Comparison of ENCODE assay signal across 14 mouse cellular contexts in the genomic region with DNA sequence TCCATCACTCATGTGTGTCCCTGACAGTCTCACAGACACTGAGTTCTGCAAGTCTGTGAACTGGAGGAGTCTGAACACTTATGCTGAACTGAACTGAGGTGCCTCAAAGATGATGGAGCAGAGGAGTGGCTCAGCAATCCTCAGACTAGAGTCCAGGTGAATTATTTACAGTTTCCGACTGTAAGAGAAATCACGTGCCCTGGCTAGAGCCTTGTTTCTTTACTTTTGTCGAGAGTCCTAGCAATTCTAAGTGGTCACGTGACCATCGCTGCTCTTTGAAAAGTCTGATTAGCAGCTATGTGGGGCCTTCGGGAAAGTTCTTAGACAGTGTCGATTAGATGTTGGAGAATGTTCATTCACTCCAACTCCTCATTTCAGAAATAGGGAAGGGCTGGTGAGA. TPM values are rescaled to one million over a fixed set of nuclear protein-coding genes. Genes with fewer than 3 reads are reported as not detected.
DNase-seq lines count a peak whose midpoint lies in the region; ATAC-seq and TF ChIP-seq lines count a peak whose summit lies in the region.
"Had no signal": no experiment of that assay in that cellular context is flagged by ENCODE, and none has a peak within 500 bp of the region (broad histone marks: within the 10 kb centered on the region; RNA-seq: fewer than 3 reads in every experiment).

No protein-coding gene starts in this region.

- H3K27me3 ChIP-seq in C2C12 (ENCODE audit: control insufficient read depth, insufficient read depth, insufficient read length), result no peaks in the 10 kb centered on the region
- no peaks in the 10 kb centered on the region for H3K27me3 ChIP-seq in embryonic facial prominence, embryonic 12.5 days
- H3K27me3 ChIP-seq in lung, embryonic 16.5 days (ENCODE audit: control insufficient read depth, insufficient read depth, low read depth, low read length), result no peaks in the 10 kb centered on the region

- no peaks in the 10 kb centered on the region for H3K9me3 ChIP-seq in embryonic facial prominence, embryonic 12.5 days
- no peaks in the 10 kb centered on the region for H3K9me3 ChIP-seq in lung, embryonic 16.5 days (ENCODE audit: control insufficient read depth, low read length)

- intact Hi-C loops in left cerebral cortex, adult 2 months (cut with DNase I), result loop anchor here (1.0 kb wide), 1 partner anchor 41 kb away; no protein-coding TSS in a partner anchor

- DNase-seq in kidney, postnatal 14 days, result peak; percentile 83
- no peak for DNase-seq in left cerebral cortex, adult 2 months (ENCODE audit: extremely low spot score in 1 of 2, low spot score in 2 of 2)
- no peak for DNase-seq in cerebellum, adult 11-12 months
- no peak for DNase-seq in cerebellum, adult 9-11 months
- DNase-seq: cerebellum, adult 9-10 months; gastrocnemius, postnatal 25 days; left cerebral cortex, postnatal 4 days had no signal

- no peak overlapping the region for H3K4me3 ChIP-seq in C2C12 (ENCODE audit: insufficient read depth, poor library complexity, severe bottlenecking)
- H3K4me3 ChIP-seq in embryonic facial prominence, embryonic 12.5 days, result no peak overlapping the region
- no peak overlapping the region for H3K4me3 ChIP-seq in lung, embryonic 16.5 days (ENCODE audit: low read length)
- H3K4me3 ChIP-seq in left cerebral cortex, adult 2 months, result no peak overlapping the region

- H3K27ac ChIP-seq in embryonic facial prominence, embryonic 12.5 days, result 0 out of 2 replicates have a peak overlapping the region, but pooled peaks have one; percentile 31
- peak overlapping the region; percentile 87 for H3K27ac ChIP-seq in lung, embryonic 16.5 days (ENCODE audit: low read length)
- H3K27ac ChIP-seq in left cerebral cortex, adult 2 months, result no peak overlapping the region

- no peak overlapping the region for H3K9ac ChIP-seq in embryonic facial prominence, embryonic 12.5 days
- H3K9ac ChIP-seq in lung, embryonic 16.5 days (ENCODE audit: low read length), result no peak overlapping the region

- 78% methylated on average over 7 of the region's 7 CpGs for WGBS in embryonic facial prominence, embryonic 12.5 days
- WGBS in lung, embryonic 16.5 days, result 41% methylated on average over 7 of the region's 7 CpGs

- H3K79me2 ChIP-seq in C2C12 (ENCODE audit: control insufficient read depth, insufficient read depth), result peaks cover 20% of the 10 kb centered on the region

- H3K4me1 ChIP-seq in embryonic facial prominence, embryonic 12.5 days, result peaks cover 28% of the 10 kb centered on the region
- peaks cover 50% of the 10 kb centered on the region for H3K4me1 ChIP-seq in lung, embryonic 16.5 days (replicated peaks; ENCODE audit: control insufficient read depth, insufficient read depth, low read length)

- TF ChIP-seq CTCF in C2C12 (IDR thresholded peaks at IDR 0.05; ENCODE audit: control insufficient read depth, insufficient read depth, insufficient read length), result no peak
- no peak for TF ChIP-seq CTCF in left cerebral cortex, adult 2 months (IDR thresholded peaks at IDR 0.05)

- H3K36me3 ChIP-seq in C2C12 (ENCODE audit: control insufficient read depth, insufficient read depth), result peaks cover 7% of the 10 kb centered on the region
- no peaks in the 10 kb centered on the region for H3K36me3 ChIP-seq in embryonic facial prominence, embryonic 12.5 days
- no peaks in the 10 kb centered on the region for H3K36me3 ChIP-seq in lung, embryonic 16.5 days (ENCODE audit: control insufficient read depth, insufficient read depth, low read length)

- H3ac ChIP-seq in C2C12 (ENCODE audit: control insufficient read depth, insufficient read length, low read depth), result no peak overlapping the region

- no peak for ATAC-seq in embryonic facial prominence, embryonic 12.5 days (ENCODE audit: insufficient number of reproducible peaks, insufficient read depth, low FRiP score, low TSS enrichment)
- peak; percentile 35; the same call in 1 of the 2 replicates for ATAC-seq in lung, embryonic 16.5 days (ENCODE audit: low read depth)
- no peak for ATAC-seq in frontal cortex, adult (ENCODE audit: low TSS enrichment)

- no peak overlapping the region for H3K4me2 ChIP-seq in embryonic facial prominence, embryonic 12.5 days (replicated peaks)
- no peak overlapping the region for H3K4me2 ChIP-seq in lung, embryonic 16.5 days (ENCODE audit: low read depth, low read length)

- H3K79me3 ChIP-seq in C2C12 (ENCODE audit: low read depth), result peaks cover 16% of the 10 kb centered on the region

TF ChIP-seq in C2C12, 6 proteins besides CTCF, POLR2A, EP300 and RAD21:
- TF ChIP-seq FOSL1 (IDR thresholded peaks at IDR 0.05; ENCODE audit: insufficient read depth, low read length, poor library complexity, severe bottlenecking) (no peak), CEBPB (IDR thresholded peaks at IDR 0.05; ENCODE audit: low read depth) (no peak), USF1 (IDR thresholded peaks at IDR 0.05; ENCODE audit: low read depth) (peak; percentile 24), MYOG (IDR thresholded peaks at IDR 0.05; ENCODE audit: control insufficient read depth, extremely low read depth, insufficient read length) (no peak)

RNA-seq across cellular contexts. Expression of a gene that starts 1.2 kb away (rescaled TPM):
- 49.6 TPM for polyA plus RNA-seq in C2C12 (2012; fragmentation: generic; extraction: Trizol)
- 65.4 and 66.8 TPM in 2 replicates for polyA plus RNA-seq in embryonic facial prominence, embryonic 12.5 days (2016; fragmentation: Nextera tagmentation; extraction: Ambion mirVana)
- 59.9 and 62.3 TPM in 2 replicates for polyA plus RNA-seq in lung, embryonic 16.5 days (2015; fragmentation: Nextera tagmentation; extraction: Ambion mirVana)
- 10 to 100 TPM; 40.8 to 41.3 TPM for total RNA-seq in left cerebral cortex, adult 2 months (2021)

RNA-seq across cellular contexts. Expression of a gene that starts 2.8 kb away (rescaled TPM):
- 29.7 TPM for polyA plus RNA-seq in C2C12 (2012; fragmentation: generic; extraction: Trizol)
- 6.1 and 6.5 TPM in 2 replicates for polyA plus RNA-seq in embryonic facial prominence, embryonic 12.5 days (2016; fragmentation: Nextera tagmentation; extraction: Ambion mirVana)
- polyA plus RNA-seq in lung, embryonic 16.5 days (2015; fragmentation: Nextera tagmentation; extraction: Ambion mirVana), result 7.9 and 15.2 TPM in 2 replicates
- 10 to 100 TPM; 10.2 to 14.1 TPM for total RNA-seq in left cerebral cortex, adult 2 months (2021)
- total RNA-seq: monocyte, adult 5-6 weeks had no signal

RNA-seq across cellular contexts. Expression of a gene that starts 14.3 kb away (rescaled TPM):
- 124 TPM for polyA plus RNA-seq in C2C12 (2012; fragmentation: generic; extraction: Trizol)
- polyA plus RNA-seq in embryonic facial prominence, embryonic 12.5 days (2016; fragmentation: Nextera tagmentation; extraction: Ambion mirVana), result 42.6 and 44.4 TPM in 2 replicates
- 226 and 247 TPM in 2 replicates for polyA plus RNA-seq in lung, embryonic 16.5 days (2015; fragmentation: Nextera tagmentation; extraction: Ambion mirVana)
- total RNA-seq in left cerebral cortex, adult 2 months (2021), result 10 to 100 TPM; 78.7 to 93.2 TPM

RNA-seq across cellular contexts. Expression of a gene that starts 15.6 kb away (rescaled TPM):
- not detected for polyA plus RNA-seq in C2C12 (2012; fragmentation: generic; extraction: Trizol)
- polyA plus RNA-seq in embryonic facial prominence, embryonic 12.5 days (2016; fragmentation: Nextera tagmentation; extraction: Ambion mirVana), result not detected in 2 replicates
- polyA plus RNA-seq in lung, embryonic 16.5 days (2015; fragmentation: Nextera tagmentation; extraction: Ambion mirVana), result not detected in 2 replicates
- not detected for total RNA-seq in left cerebral cortex, adult 2 months (2021)
- total RNA-seq: adrenal gland, adult 8-10 months; gastrocnemius, postnatal 25 days; left cerebral cortex, postnatal 4 days; monocyte, adult 5-6 weeks had no signal
- polyA plus RNA-seq: thymus, postnatal 0 days had no signal

RNA-seq across cellular contexts. Expression of a gene that starts 28.0 kb away (rescaled TPM):
- 21.2 TPM for polyA plus RNA-seq in C2C12 (2012; fragmentation: generic; extraction: Trizol)
- polyA plus RNA-seq in embryonic facial prominence, embryonic 12.5 days (2016; fragmentation: Nextera tagmentation; extraction: Ambion mirVana), result 1.7 and 2.2 TPM in 2 replicates
- 13.0 and 23.4 TPM in 2 replicates for polyA plus RNA-seq in lung, embryonic 16.5 days (2015; fragmentation: Nextera tagmentation; extraction: Ambion mirVana)
- total RNA-seq in left cerebral cortex, adult 2 months (2021), result 100 to 1,000 TPM; 102 to 106 TPM
